Mouse (Mus musculus) brain, embryonic 14.5 days (tissue): ENCODE data around the gene Clca4b.

ENCODE experiments used
- CTCF ChIP-seq: fragments of 200-500 bp; IDR thresholded peaks from 2 replicates; pipeline ENCODE4 v1.5.1; 2012; ENCODE audit warnings: inconsistent platforms, mild to moderate bottlenecking, moderate library complexity, borderline replicate concordance; ENCODE audit not compliant: insufficient read depth, insufficient read length; ENCODE audit errors: extremely low read depth
- POLR2A ChIP-seq: fragments of 200-500 bp; IDR thresholded peaks from 2 replicates; pipeline ENCODE4 v1.6.1; 2012; ENCODE audit warnings: mild to moderate bottlenecking, inconsistent platforms, borderline replicate concordance; ENCODE audit not compliant: poor library complexity, insufficient read depth, insufficient read length, severe bottlenecking; ENCODE audit errors: extremely low read depth

DNA sequence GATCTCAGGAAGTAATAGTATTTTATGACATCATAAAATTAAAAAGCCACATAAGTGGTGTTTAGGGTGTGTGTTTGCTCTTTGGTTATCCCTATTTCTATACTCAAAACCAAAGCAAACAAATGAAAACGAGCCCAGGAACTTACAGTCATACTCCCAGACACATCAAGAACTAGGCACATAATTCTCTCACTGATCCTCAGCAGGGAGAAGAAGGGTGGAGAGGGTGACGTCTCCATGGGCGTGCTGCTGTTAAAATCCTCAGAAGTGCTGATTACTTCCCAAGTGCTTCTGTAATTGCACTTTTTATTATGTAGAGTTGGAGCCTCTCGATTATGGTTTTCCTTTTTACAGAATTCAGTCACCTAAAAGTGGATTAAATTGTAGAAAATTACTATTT is 33.7 kb upstream of the Clca4b start:
- TF ChIP-seq CTCF (no peak), POLR2A (no peak)
